Mouse (Mus musculus): ENCODE measurements around the gene Snd1. TPM values are rescaled to one million over a fixed set of nuclear protein-coding genes. Genes with fewer than 3 reads are reported as not detected.

The Snd1 gene
- 39.8 TPM for polyA plus RNA-seq (2015; fragmentation: Illumina TruSeq; extraction: RNeasy Lipid Tissue Mini Kit (QIAGEN cat#74804); ENCODE audit: insufficient read depth, low replicate concordance)

GRCm38 (mm10) chr6:28474839-28475238 is at the start of gene Snd1:
TSS of gene Snd1 (plus strand) at chr6:28475139.

DNA sequence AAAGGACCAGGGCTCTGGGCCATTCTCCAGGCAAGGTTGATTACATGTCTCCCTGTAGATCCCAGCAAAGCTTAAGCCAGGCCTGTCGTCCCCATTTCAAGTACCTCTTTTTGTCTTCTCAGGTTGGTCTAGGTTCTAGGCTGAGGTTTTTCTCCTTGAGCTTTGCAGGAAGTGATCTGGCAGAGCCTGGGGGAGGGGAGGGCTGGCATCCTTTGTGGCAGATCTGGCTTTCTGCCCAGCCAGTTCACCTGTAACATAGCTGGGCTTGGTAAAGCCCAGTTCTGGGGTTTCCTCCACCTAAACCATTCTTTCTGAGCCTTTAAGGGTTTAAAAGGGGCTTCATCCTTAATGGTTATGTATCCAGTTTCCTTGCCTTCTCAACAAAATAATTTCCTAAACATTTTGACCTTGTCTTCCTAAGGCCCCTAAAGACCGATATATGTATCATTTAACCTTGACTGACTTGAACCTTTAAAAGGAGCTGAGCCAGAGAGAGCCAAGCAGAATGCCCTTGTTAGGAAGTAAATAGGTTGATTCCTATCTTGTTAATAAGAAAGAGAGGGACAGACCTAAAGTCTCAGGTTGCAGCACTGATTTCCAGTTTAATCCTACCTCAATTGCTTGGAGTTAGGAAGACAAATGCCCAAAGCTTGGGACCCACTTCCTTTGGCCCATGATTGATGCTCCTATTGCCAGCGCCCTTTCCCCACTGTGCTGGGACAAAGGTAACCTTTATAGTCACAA is 47.7 kb upstream of the Snd1 start, which contains the start of gene Fscn3:
Fscn3 (plus strand) TSS at position 694 of the 744 bp plus-strand sequence.

GRCm38 (mm10) chr6:28428290-28428689 is 46.6 kb upstream of the Snd1 start, which contains the start of gene Gcc1:
TSS of gene Gcc1 (minus strand) at chr6:28428390.

GRCm38 (mm10) chr6:28449253-28449652 is 25.7 kb upstream of the Snd1 start, which contains the start of gene Pax4:
TSS of gene Pax4 (minus strand) at chr6:28449353.

GRCm38 (mm10) chr6:28831011-28831853 is 356.3 kb downstream of the Snd1 start, which contains the start of gene Lrrc4:
TSS of gene Lrrc4 (minus strand) at chr6:28831747.

Other genes starting within 250 kb of the Snd1 start
- gene Zfp800, start 77.1 kb upstream of the Snd1 start, polyA plus RNA-seq (2015; fragmentation: Illumina TruSeq; extraction: RNeasy Lipid Tissue Mini Kit (QIAGEN cat#74804); ENCODE audit: insufficient read depth, low replicate concordance), result 48.9 TPM
- 55.3 TPM for gene Arf5, start 51.6 kb upstream of the Snd1 start, polyA plus RNA-seq (2015; fragmentation: Illumina TruSeq; extraction: RNeasy Lipid Tissue Mini Kit (QIAGEN cat#74804); ENCODE audit: insufficient read depth, low replicate concordance)
- gene Fscn3, start 47.4 kb upstream of the Snd1 start, polyA plus RNA-seq (2015; fragmentation: Illumina TruSeq; extraction: RNeasy Lipid Tissue Mini Kit (QIAGEN cat#74804); ENCODE audit: insufficient read depth, low replicate concordance), result not detected
- 10.4 TPM for gene Gcc1, start 46.7 kb upstream of the Snd1 start, polyA plus RNA-seq (2015; fragmentation: Illumina TruSeq; extraction: RNeasy Lipid Tissue Mini Kit (QIAGEN cat#74804); ENCODE audit: insufficient read depth, low replicate concordance)
- gene Pax4, start 25.8 kb upstream of the Snd1 start, polyA plus RNA-seq (2015; fragmentation: Illumina TruSeq; extraction: RNeasy Lipid Tissue Mini Kit (QIAGEN cat#74804); ENCODE audit: insufficient read depth, low replicate concordance), result not detected